Mouse (Mus musculus) MEL (cell line): Measurements from ENCODE around the gene Unc119b. TPM values are rescaled to one million over a fixed set of nuclear protein-coding genes. Genes with fewer than 3 reads are reported as not detected.

ENCODE experiments used
- DNase-seq: peaks from one replicate; pipeline ENCODE4 v3.0.0; 2011; ENCODE audit warnings: low read depth, low spot score
- H3K27ac ChIP-seq: 2 replicates; pipeline ENCODE4 v1.5.1; 2012; ENCODE audit warnings: low read depth, mild to moderate bottlenecking, control low read depth, low read length, moderate library complexity; ENCODE audit not compliant: control insufficient read depth
- H3K27me3 ChIP-seq, 2 experiments: fragments of 150-350 bp in 1 of 2; sonication (generic) in 1 of 2; 2 replicates each; pipeline ENCODE4 v1.6.1; 2012; ENCODE audit warnings: low read length in 2 of 2, mild to moderate bottlenecking in 2 of 2, improper control_type of control experiment in 1 of 2, moderate library complexity in 1 of 2; ENCODE audit not compliant: insufficient read depth in 2 of 2, control insufficient read depth in 1 of 2
- H3K36me3 ChIP-seq, 2 experiments: 2 replicates each; pipeline ENCODE4 v1.6.1; 2012 to 2014; ENCODE audit warnings: low read length in 2 of 2, improper control_type of control experiment in 1 of 2, inconsistent platforms in 1 of 2, mild to moderate bottlenecking in 1 of 2; ENCODE audit not compliant: insufficient read depth in 2 of 2, control insufficient read depth in 1 of 2
- H3K4me1 ChIP-seq, 2 experiments: fragments of 150-350 bp in 1 of 2; sonication (generic) in 1 of 2; 2 replicates each; pipeline ENCODE4 v1.6.1; 2012; ENCODE audit warnings: low read length in 2 of 2, improper control_type of control experiment in 1 of 2, mild to moderate bottlenecking in 1 of 2; ENCODE audit not compliant: insufficient read depth in 2 of 2, control insufficient read depth in 1 of 2
- H3K4me3 ChIP-seq, 2 experiments: fragments of 150-350 bp in 1 of 2; sonication (generic) in 1 of 2; 2 replicates each; pipeline ENCODE4 v1.5.1; 2012; ENCODE audit warnings: low read depth in 2 of 2, low read length in 2 of 2, mild to moderate bottlenecking in 2 of 2, moderate library complexity in 2 of 2, control low read depth in 1 of 2, improper control_type of control experiment in 1 of 2; ENCODE audit not compliant: control insufficient read depth in 1 of 2, insufficient read depth in 1 of 2
- H3K79me2 ChIP-seq: 2 replicates; pipeline ENCODE4 v1.6.1; 2012; ENCODE audit warnings: mild to moderate bottlenecking, low read length, moderate library complexity; ENCODE audit not compliant: control insufficient read depth, poor library complexity, insufficient read depth
- H3K9ac ChIP-seq: 2 replicates; pipeline ENCODE4 v1.6.1; 2012; ENCODE audit warnings: low read depth, mild to moderate bottlenecking, control low read depth, low read length, moderate library complexity; ENCODE audit not compliant: control insufficient read depth, poor library complexity, severe bottlenecking
- H3K9me3 ChIP-seq: fragments of 150-350 bp; sonication (generic); replicated peaks from 2 replicates; pipeline ENCODE4 v1.6.1; 2012; ENCODE audit warnings: mild to moderate bottlenecking, low read length, improper control_type of control experiment, moderate library complexity; ENCODE audit not compliant: insufficient read depth
- BHLHE40 ChIP-seq: IDR thresholded peaks from 2 replicates; pipeline ENCODE4 v1.6.1; 2012; ENCODE audit warnings: low read depth, mild to moderate bottlenecking, inconsistent platforms, low read length, improper control_type of control experiment, borderline replicate concordance
- CHD1 ChIP-seq: IDR thresholded peaks from 2 replicates; pipeline ENCODE4 v1.6.1; 2012; ENCODE audit warnings: low read depth, mild to moderate bottlenecking, inconsistent platforms, low read length, improper control_type of control experiment
- CHD2 ChIP-seq: IDR thresholded peaks from 2 replicates; pipeline ENCODE4 v1.6.1; 2011; ENCODE audit warnings: low read length, improper control_type of control experiment
- EP300 ChIP-seq, 2 experiments: IDR thresholded peaks; 2 replicates each; pipeline ENCODE4 v1.6.1; 2011; ENCODE audit warnings: improper control_type of control experiment in 2 of 2, low read length in 2 of 2, low read depth in 1 of 2, mild to moderate bottlenecking in 1 of 2
- GABPA ChIP-seq: IDR thresholded peaks from 2 replicates; pipeline ENCODE4 v1.6.1; 2012; ENCODE audit warnings: low read depth, mild to moderate bottlenecking, inconsistent platforms, low read length, improper control_type of control experiment, moderate library complexity
- GATA1 ChIP-seq: IDR thresholded peaks from 2 replicates; pipeline ENCODE4 v1.6.1; 2011; ENCODE audit warnings: low read depth, low read length, improper control_type of control experiment
- JUND ChIP-seq: IDR thresholded peaks from 2 replicates; pipeline ENCODE4 v1.6.1; 2011; ENCODE audit warnings: low read depth, mild to moderate bottlenecking, improper control_type of control experiment, low read length
- MAZ ChIP-seq: IDR thresholded peaks from 2 replicates; pipeline ENCODE4 v1.6.1; 2012; ENCODE audit warnings: low read depth, mild to moderate bottlenecking, inconsistent platforms, low read length, improper control_type of control experiment
- MEF2A ChIP-seq: IDR thresholded peaks from 2 replicates; pipeline ENCODE4 v1.6.1; 2014; ENCODE audit warnings: low read depth, mild to moderate bottlenecking, inconsistent platforms, low read length, improper control_type of control experiment; ENCODE audit not compliant: poor library complexity, insufficient replicate concordance, severe bottlenecking; ENCODE audit errors: extremely low read depth
- MXI1 ChIP-seq: IDR thresholded peaks from 2 replicates; pipeline ENCODE4 v1.6.1; 2011; ENCODE audit warnings: mild to moderate bottlenecking, low read depth, low read length, improper control_type of control experiment
- MYB ChIP-seq: IDR thresholded peaks from 2 replicates; pipeline ENCODE4 v1.6.1; 2011; ENCODE audit warnings: mild to moderate bottlenecking, low read depth, low read length, improper control_type of control experiment
- MYC ChIP-seq: IDR thresholded peaks from 2 replicates; pipeline ENCODE4 v1.6.1; 2011; ENCODE audit warnings: low read depth, mild to moderate bottlenecking, low read length, improper control_type of control experiment, moderate library complexity
- NELFE ChIP-seq: IDR thresholded peaks from 2 replicates; pipeline ENCODE4 v1.6.1; 2011; ENCODE audit warnings: low read depth, low read length, improper control_type of control experiment
- NRF1 ChIP-seq: IDR thresholded peaks from 2 replicates; pipeline ENCODE4 v1.6.1; 2014; ENCODE audit warnings: low read depth, mild to moderate bottlenecking, inconsistent platforms, low read length, improper control_type of control experiment, moderate library complexity; ENCODE audit not compliant: poor library complexity, insufficient read depth, severe bottlenecking
- POLR2AphosphoS2 ChIP-seq: IDR thresholded peaks from 2 replicates; pipeline ENCODE4 v1.6.1; 2011; ENCODE audit warnings: low read length, improper control_type of control experiment
- POLR2AphosphoS5 ChIP-seq: IDR thresholded peaks from 2 replicates; pipeline ENCODE4 v1.6.1; 2012; ENCODE audit warnings: low read depth, borderline replicate concordance, mild to moderate bottlenecking, inconsistent platforms, low read length, moderate library complexity, mixed read lengths
- RAD21 ChIP-seq: IDR thresholded peaks from 2 replicates; pipeline ENCODE4 v1.6.1; 2011; ENCODE audit warnings: mild to moderate bottlenecking, low read depth, low read length, improper control_type of control experiment
- SIN3A ChIP-seq: IDR thresholded peaks from 2 replicates; pipeline ENCODE4 v1.6.1; 2012; ENCODE audit warnings: low read length, improper control_type of control experiment, inconsistent platforms
- TAL1 ChIP-seq: IDR thresholded peaks from 2 replicates; pipeline ENCODE4 v1.6.1; 2012; ENCODE audit warnings: mild to moderate bottlenecking, inconsistent platforms, low read length, moderate library complexity, mixed read lengths
- TBP ChIP-seq: IDR thresholded peaks from 2 replicates; pipeline ENCODE4 v1.8.0; 2011; ENCODE audit warnings: low read depth, low read length, improper control_type of control experiment
- USF2 ChIP-seq, 2 experiments: IDR thresholded peaks; 2 replicates each; pipeline ENCODE4 v1.6.1; 2011 to 2012; ENCODE audit warnings: improper control_type of control experiment in 2 of 2, low read length in 2 of 2, borderline replicate concordance in 1 of 2, inconsistent platforms in 1 of 2, low read depth in 1 of 2, mild to moderate bottlenecking in 1 of 2; ENCODE audit not compliant: insufficient read depth in 1 of 2
- ZC3H11A ChIP-seq: IDR thresholded peaks from 2 replicates; pipeline ENCODE4 v1.6.1; 2012; ENCODE audit warnings: low read depth, mild to moderate bottlenecking, inconsistent platforms, low read length, improper control_type of control experiment
- ZKSCAN1 ChIP-seq: IDR thresholded peaks from 2 replicates; pipeline ENCODE4 v1.6.1; 2012; ENCODE audit warnings: low read depth, mild to moderate bottlenecking, inconsistent platforms, low read length, improper control_type of control experiment, moderate library complexity
- ZMIZ1 ChIP-seq: IDR thresholded peaks from 2 replicates; pipeline ENCODE4 v1.6.1; 2012; ENCODE audit warnings: low read depth, mild to moderate bottlenecking, inconsistent platforms, low read length, improper control_type of control experiment, moderate library complexity
- ZNF384 ChIP-seq: IDR thresholded peaks from 2 replicates; pipeline ENCODE4 v1.6.1; 2012; ENCODE audit warnings: low read depth, mild to moderate bottlenecking, inconsistent platforms, low read length, improper control_type of control experiment
- polyA plus RNA-seq, 2 experiments: library from polyadenylated mRNA; stranded (reverse) in 1 of 2; unstranded in 1 of 2; fragments of >175 nt in 1 of 2; fragments of >200 nt in 1 of 2; gene quantifications; 2 replicates each; pipeline versions ENCODE4 v1.2.1 to v1.2.4; 2012; ENCODE audit warnings: low replicate concordance in 2 of 2, low read depth in 1 of 2; ENCODE audit not compliant: insufficient read length in 2 of 2, insufficient read depth in 1 of 2, missing spikeins in 1 of 2
- total RNA-seq: library from RNA; depleted of rRNA; stranded (reverse); fragments of 300-350 nt; gene quantifications from 2 replicates; pipeline ENCODE4 v1.2.3, GENCODE M21; 2012

Unc119b gene
- total and polyA plus RNA-seq, 3 experiments, result 18.6 to 25.7 TPM; not detected in 1

- Histone ChIP-seq H3K4me1 (no peaks in the 10 kb centered on the region; a peak in 1 of 4 replicates), H3K9me3 (no peaks in the 10 kb centered on the region), H3K27ac (no peak overlapping the region), H3K36me3 (no peaks in the 10 kb centered on the region), H3K79me2 (peaks cover 2% of the 10 kb centered on the region), H3K4me3 (no peak overlapping the region)
- no peak for DNase-seq
- TF ChIP-seq GABPA (no peak), EP300 (IDR thresholded peaks at IDR 0.05; ENCODE audit: low read depth in 1 of 2, low read length in 2 of 2) (no peak), MYB (no peak), ZC3H11A (no peak), NELFE (no peak), CHD2 (no peak), GATA1 (no peak), BHLHE40 (no peak), ZMIZ1 (no peak), NRF1 (no peak), TAL1 (no peak), USF2 (IDR thresholded peaks at IDR 0.05; ENCODE audit: borderline replicate concordance in 1 of 2, insufficient read depth in 1 of 2, low read depth in 1 of 2, low read length in 2 of 2) (no peak), ZNF384 (no peak), TBP (no peak), JUND (no peak), SIN3A (no peak), ZKSCAN1 (no peak), MAZ (no peak)
- TF ChIP-seq, all 39 proteins: peak for 0
- Histone ChIP-seq H3K9ac (no peak overlapping the region), H3K27me3 (no peaks in the 10 kb centered on the region)
These were observed 4.3 kb upstream of the Unc119b start for GRCm38 (mm10) chr5:115139124-115139523.

- no peak for TF ChIP-seq MAZ
- no peak for TF ChIP-seq POLR2AphosphoS2
- no peak for TF ChIP-seq EP300 (IDR thresholded peaks at IDR 0.05; ENCODE audit: low read depth in 1 of 2, low read length in 2 of 2)
- no peak for TF ChIP-seq CHD1
- no peak for TF ChIP-seq MXI1
- no peak for TF ChIP-seq RAD21
- no peak for TF ChIP-seq MYB
- no peak for TF ChIP-seq MEF2A
- TF ChIP-seq USF2 (IDR thresholded peaks at IDR 0.05; ENCODE audit: borderline replicate concordance in 1 of 2, insufficient read depth in 1 of 2, low read depth in 1 of 2, low read length in 2 of 2), result no peak
- TF ChIP-seq MYC, result no peak
- no peak for TF ChIP-seq TAL1
- no peak for TF ChIP-seq POLR2AphosphoS5
- H3K9ac ChIP-seq, result peak overlapping the region; percentile 94
- no peak overlapping the region for H3K27ac ChIP-seq
- H3K27me3 ChIP-seq, result no peaks in the 10 kb centered on the region
- DNase-seq, result no peak
- H3K9me3 ChIP-seq, result no peaks in the 10 kb centered on the region
- peaks cover 9% of the 10 kb centered on the region for H3K79me2 ChIP-seq
- peak overlapping the region; percentile 81 to 94 for H3K4me3 ChIP-seq
- H3K4me1 ChIP-seq, result peaks cover 0 to 7% of the 10 kb centered on the region in 2 experiments
- peaks cover 2% of the 10 kb centered on the region in 2 experiments; a peak in 3 of 4 replicates for H3K36me3 ChIP-seq
These were observed 1.3 kb downstream of the Unc119b start for GRCm38 (mm10) chr5:115133358-115134066.
